Mouse (Mus musculus) heart, embryonic 14.5 days (tissue): ENCODE data around the gene Zmym4. TPM values are rescaled to one million over a fixed set of nuclear protein-coding genes. Genes with fewer than 3 reads are reported as not detected.
"Not testable (repeated sequence)": the region's sequence is repeated elsewhere in the genome, so short reads cannot be mapped to it uniquely, and the experiment has no call there.

Source experiments
- ATAC-seq: fragments of 200-750 bp; cut with Nextera tagmentation; 2 replicates; pipeline ENCODE4 v1.8.0; 2017; ENCODE audit warnings: low read depth, moderate TSS enrichment; ENCODE audit not compliant: insufficient number of reproducible peaks, insufficient read depth, low FRiP score
- H3K27ac ChIP-seq, 2 experiments: fragments of 200-500 bp in 1 of 2; fragments of 300-500 bp in 1 of 2; sonication (generic) in 1 of 2; replicated peaks in 1 of 2; 2 replicates each; pipeline ENCODE4 v1.5.1; 2012 to 2014; ENCODE audit warnings: low read depth in 2 of 2, low read length in 2 of 2, control low read depth in 1 of 2, mild to moderate bottlenecking in 1 of 2, mixed read lengths in 1 of 2; ENCODE audit not compliant: control insufficient read depth in 1 of 2, insufficient read depth in 1 of 2
- H3K27me3 ChIP-seq: fragments of 300-500 bp; sonication (generic); 2 replicates; pipeline ENCODE4 v1.6.1; 2014; ENCODE audit warnings: mild to moderate bottlenecking, low read length, control low read depth; ENCODE audit not compliant: control insufficient read depth, insufficient read depth
- H3K36me3 ChIP-seq: fragments of 300-500 bp; sonication (generic); 2 replicates; pipeline ENCODE4 v1.6.1; 2014; ENCODE audit warnings: mild to moderate bottlenecking, control low read depth, low read length, mixed read lengths; ENCODE audit not compliant: control insufficient read depth, insufficient read depth
- H3K4me1 ChIP-seq, 2 experiments: fragments of 200-500 bp in 1 of 2; fragments of 300-500 bp in 1 of 2; sonication (generic) in 1 of 2; 2 replicates each; pipeline ENCODE4 v1.6.1; 2012 to 2014; ENCODE audit warnings: low read length in 2 of 2, control low read depth in 1 of 2, mixed read lengths in 1 of 2; ENCODE audit not compliant: control insufficient read depth in 2 of 2, insufficient read depth in 2 of 2
- H3K4me2 ChIP-seq: fragments of 300-500 bp; sonication (generic); 2 replicates; pipeline ENCODE4 v1.6.1; 2014; ENCODE audit warnings: mild to moderate bottlenecking, low read length
- H3K4me3 ChIP-seq, 2 experiments: fragments of 200-500 bp in 1 of 2; fragments of 300-500 bp in 1 of 2; sonication (generic) in 1 of 2; 2 replicates each; pipeline ENCODE4 v1.5.1; 2012 to 2014; ENCODE audit warnings: low read length in 2 of 2, mild to moderate bottlenecking in 2 of 2, control low read depth in 1 of 2, low read depth in 1 of 2, moderate library complexity in 1 of 2; ENCODE audit not compliant: control insufficient read depth in 1 of 2, insufficient read depth in 1 of 2
- H3K9ac ChIP-seq: fragments of 300-500 bp; sonication (generic); 2 replicates; pipeline ENCODE4 v1.6.1; 2014; ENCODE audit warnings: mild to moderate bottlenecking, low read length
- H3K9me3 ChIP-seq: fragments of 300-500 bp; sonication (generic); 2 replicates; pipeline ENCODE4 v1.6.1; 2016; ENCODE audit warnings: low read length, control low read depth; ENCODE audit not compliant: control insufficient read depth
- whole genome bisulfite sequencing: fragments of 180-500 bp; shearing (Covaris S2); extraction: QIAGEN DNeasy Blood & Tissue Kit; methylation state at CpG from one replicate; pipeline ENCODE4 v1.1.7; 2014; 5-methylcytosine and 5-hydroxymethylcytosine counted together
- polyA plus RNA-seq: library from polyadenylated mRNA; unstranded; fragments of >200 nt; fragmentation: Nextera tagmentation; extraction: Ambion mirVana; gene quantifications from 2 replicates; pipeline ENCODE4 v1.2.1, GENCODE M21; 2014

Zmym4 gene
- polyA plus RNA-seq, result 15.9 and 17.8 TPM in 2 replicates

DNA sequence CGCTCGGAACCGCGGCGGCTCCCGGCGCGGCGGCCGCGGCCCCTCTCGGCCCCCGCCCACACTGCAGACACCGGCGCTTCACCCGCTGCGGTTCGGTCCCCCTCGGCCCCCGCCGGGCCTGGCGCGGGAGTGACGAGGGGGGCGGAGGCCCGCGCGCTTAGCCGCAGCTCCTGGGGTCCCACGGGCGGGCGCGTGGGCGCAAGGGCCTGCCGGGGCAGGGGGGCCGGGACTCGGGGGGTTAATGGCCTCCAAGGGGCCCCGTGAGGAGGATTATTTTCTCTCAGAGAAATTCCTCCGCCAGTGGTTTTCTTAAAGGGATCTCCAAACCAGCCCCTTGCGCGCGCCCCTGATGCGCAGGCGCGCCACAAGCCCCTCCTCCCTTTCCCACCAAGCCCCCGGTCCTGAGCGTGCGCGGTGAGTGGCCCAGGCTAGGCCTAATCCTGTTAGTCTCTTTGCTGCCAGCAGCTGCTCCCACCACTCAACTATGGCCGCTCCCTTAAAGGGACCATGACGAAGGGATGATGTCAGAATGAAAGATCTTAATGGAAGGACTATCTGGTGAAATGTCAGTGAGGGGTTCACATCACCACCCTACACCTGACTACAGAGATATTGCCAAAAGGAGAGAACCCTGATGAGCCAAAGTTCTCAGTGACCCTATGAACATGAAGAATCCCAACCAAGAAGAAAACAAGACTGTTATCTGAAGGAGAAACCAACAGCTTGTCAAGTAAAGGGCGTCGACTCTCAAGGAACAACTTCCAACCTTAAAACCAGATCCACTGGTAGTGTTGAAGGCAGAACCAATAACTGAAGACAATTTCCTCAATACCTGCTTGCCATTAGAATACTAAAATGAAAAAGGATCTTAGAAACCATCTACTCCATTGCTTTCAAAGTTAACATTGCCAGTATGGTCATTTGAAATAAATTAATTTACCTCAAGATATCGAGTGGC lies at the start of gene Zmym4:
Zmym4 (minus strand) TSS at position 272 of the 958 bp plus-strand sequence.
- H3K4me3 ChIP-seq, result peak within 1 kb of the TSS; percentile 93 to 98
- no peaks in the 10 kb centered on the region for H3K36me3 ChIP-seq
- 0 out of 4 replicates have a peak, but pooled peaks cover 0 to 6% of the 10 kb centered on the region in 2 experiments for H3K4me1 ChIP-seq
- peak within 1 kb of the TSS; percentile 64 to 94 for H3K27ac ChIP-seq
- ATAC-seq, result peak; percentile 96
- 7% methylated on average over 42 of the region's 54 CpGs for WGBS
- H3K9me3 ChIP-seq, result no peaks in the 10 kb centered on the region
- H3K4me2 ChIP-seq, result peak within 1 kb of the TSS; percentile 84
- H3K9ac ChIP-seq, result peak within 1 kb of the TSS; percentile 98
- no peaks in the 10 kb centered on the region for H3K27me3 ChIP-seq

DNA sequence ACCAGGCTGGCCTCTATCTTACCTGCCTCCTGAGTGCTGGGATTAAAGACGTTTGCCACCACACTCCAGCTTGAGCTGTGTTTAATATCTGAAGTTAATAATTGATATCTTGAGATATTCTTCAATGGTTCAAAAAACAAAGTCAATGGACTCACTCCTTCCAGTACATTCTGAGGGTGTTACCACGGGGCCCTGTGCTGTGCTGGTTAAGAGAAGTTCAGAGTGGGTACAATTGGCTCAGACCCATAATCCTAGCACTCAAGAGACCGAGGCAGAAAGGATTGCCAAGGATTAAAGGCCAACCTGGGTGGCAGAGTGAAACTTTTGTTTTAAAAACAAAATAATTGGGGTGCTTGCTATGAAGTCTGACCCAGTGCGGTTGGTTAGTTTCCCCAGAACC lies 48.4 kb upstream of the Zmym4 start:
- WGBS, result 75% methylated on average over 4 of the region's 4 CpGs
- Histone ChIP-seq H3K27ac (no peak overlapping the region), H3K4me3 (no peak overlapping the region), H3K9ac (no peak overlapping the region), H3K36me3 (no peaks in the 10 kb centered on the region), H3K9me3 (no peaks in the 10 kb centered on the region), H3K4me2 (no peak overlapping the region), H3K4me1 (0 out of 4 replicates have a peak, but pooled peaks cover 0 to 3% of the 10 kb centered on the region in 2 experiments), H3K27me3 (no peaks in the 10 kb centered on the region)
- ATAC-seq, result no peak

DNA sequence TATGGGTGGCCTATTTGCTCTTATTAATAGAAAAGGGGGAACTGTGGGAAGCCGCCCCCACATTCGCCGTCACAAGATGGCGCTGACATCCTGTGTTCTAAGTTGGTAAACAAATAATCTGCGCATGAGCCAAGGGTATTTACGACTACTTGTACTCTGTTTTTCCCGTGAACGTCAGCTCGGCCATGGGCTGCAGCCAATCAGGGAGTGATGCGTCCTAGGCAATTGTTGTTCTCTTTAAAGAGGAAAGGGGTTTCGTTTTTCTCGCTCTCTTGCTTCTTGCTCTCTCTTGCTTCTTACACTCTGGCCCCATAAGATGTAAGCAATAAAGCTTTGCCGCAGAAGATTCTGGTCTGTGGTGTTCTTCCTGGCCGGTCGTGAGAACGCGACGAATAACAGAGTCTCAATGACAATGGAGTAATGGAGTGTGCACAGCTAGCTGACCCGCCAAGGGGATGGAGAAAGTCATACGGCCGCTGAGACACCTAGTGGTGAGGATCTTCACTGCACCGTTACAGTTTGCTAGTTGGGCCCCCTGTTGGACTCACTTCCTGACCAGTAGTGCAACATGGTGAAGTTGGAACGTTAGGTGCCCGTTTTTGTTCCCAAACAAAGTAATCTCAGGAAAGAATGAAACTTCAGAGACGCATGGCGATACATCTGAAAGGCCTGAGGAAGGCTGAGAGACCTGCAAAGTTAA lies 47.5 kb upstream of the Zmym4 start:
- H3K27me3 ChIP-seq, H3K4me1 ChIP-seq, H3K36me3 ChIP-seq, H3K9me3 ChIP-seq: not testable (repeated sequence)
- peak; percentile 71; the same call in 1 of the 2 replicates for ATAC-seq
- Histone ChIP-seq H3K4me3 (peak overlapping the region; percentile 23 to 40), H3K9ac (peak overlapping the region; percentile 44; the same call in 1 of the 2 replicates), H3K27ac (peak overlapping the region in 1 of 2 experiments; percentile 62; a peak in 2 of 4 replicates), H3K4me2 (peak overlapping the region; percentile 41)
- WGBS, result 16% methylated on average over 14 of the region's 26 CpGs

DNA sequence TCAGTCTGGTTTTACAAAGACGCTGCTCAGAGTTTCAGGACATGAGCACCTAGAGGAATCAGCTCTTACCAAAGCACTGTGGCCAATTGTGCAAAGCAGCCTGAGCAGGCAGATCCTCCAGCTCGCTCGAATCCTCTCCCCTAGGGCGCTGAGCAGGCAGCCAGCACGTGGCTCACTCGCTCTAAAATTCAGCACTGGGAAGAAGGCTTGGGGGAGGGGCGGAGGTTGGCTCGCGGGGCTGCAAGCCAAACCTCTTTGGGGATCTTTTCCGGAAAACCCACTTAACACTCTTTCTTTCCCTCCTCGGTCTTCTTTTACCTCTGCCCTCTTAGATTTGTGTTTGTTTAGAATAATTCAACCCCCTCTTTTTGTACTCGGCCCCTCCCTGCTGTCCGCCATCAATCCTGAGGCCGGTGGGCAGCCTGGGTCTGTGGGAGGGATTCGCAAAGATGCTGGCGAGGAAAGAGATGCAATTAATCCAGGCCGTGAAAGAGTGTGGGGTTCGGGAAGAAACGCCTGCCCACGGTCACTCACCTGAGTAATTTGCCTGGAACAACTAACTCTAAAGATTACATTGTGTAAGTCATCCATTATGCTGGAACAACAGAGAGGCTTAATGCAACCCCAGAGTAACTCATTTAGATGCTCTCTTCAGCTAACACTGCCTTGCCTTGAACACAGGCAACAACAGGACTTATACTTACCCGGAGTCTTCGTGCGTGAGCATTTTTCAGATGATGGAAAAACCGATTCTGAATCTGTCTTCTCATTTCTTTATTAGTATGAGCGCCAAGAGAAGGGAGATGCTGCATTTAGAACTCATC lies 37.4 kb upstream of the Zmym4 start:
- peak overlapping the region; percentile 65 for H3K4me2 ChIP-seq
- H3K4me3 ChIP-seq, result peak overlapping the region; percentile 26 to 32
- WGBS, result 19% methylated on average over 25 of the region's 25 CpGs
- no peaks in the 10 kb centered on the region for H3K9me3 ChIP-seq
- no peak for ATAC-seq
- no peaks in the 10 kb centered on the region for H3K36me3 ChIP-seq
- no peak overlapping the region for H3K27ac ChIP-seq
- H3K27me3 ChIP-seq, result no peaks in the 10 kb centered on the region
- peak overlapping the region; percentile 44; the same call in 1 of the 2 replicates for H3K9ac ChIP-seq
- H3K4me1 ChIP-seq, result peaks cover 0 to 7% of the 10 kb centered on the region in 2 experiments; a peak in 1 of 4 replicates

DNA sequence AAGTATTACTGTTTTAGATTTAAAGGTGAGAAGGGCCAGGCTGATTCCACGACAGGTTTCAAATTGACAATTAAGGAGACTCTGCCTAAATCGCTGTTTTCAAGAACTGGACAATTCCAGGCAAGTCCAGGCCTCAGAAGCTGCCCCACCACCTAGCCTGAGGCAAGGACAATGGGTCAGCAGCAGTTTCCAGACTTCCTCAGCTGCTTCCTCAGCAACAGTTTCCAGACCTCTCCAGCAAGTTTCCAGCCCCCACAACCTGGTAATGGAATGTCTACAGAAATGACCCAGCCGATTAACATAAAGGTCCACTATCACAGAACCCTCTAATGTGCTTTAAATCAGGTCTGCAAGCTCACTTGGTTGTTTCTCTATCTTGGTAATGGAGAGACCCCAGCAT lies 36.4 kb upstream of the Zmym4 start:
- H3K4me1 ChIP-seq, result peaks cover 0 to 7% of the 10 kb centered on the region in 2 experiments; a peak in 1 of 4 replicates
- no peaks in the 10 kb centered on the region for H3K9me3 ChIP-seq
- no peak overlapping the region for H3K9ac ChIP-seq
- no peaks in the 10 kb centered on the region for H3K27me3 ChIP-seq
- ATAC-seq, result no peak
- no peak overlapping the region for H3K4me3 ChIP-seq
- H3K36me3 ChIP-seq, result no peaks in the 10 kb centered on the region
- H3K27ac ChIP-seq, result no peak overlapping the region
- WGBS, result 85% methylated on average over 3 of the region's 3 CpGs
- no peak overlapping the region for H3K4me2 ChIP-seq

DNA sequence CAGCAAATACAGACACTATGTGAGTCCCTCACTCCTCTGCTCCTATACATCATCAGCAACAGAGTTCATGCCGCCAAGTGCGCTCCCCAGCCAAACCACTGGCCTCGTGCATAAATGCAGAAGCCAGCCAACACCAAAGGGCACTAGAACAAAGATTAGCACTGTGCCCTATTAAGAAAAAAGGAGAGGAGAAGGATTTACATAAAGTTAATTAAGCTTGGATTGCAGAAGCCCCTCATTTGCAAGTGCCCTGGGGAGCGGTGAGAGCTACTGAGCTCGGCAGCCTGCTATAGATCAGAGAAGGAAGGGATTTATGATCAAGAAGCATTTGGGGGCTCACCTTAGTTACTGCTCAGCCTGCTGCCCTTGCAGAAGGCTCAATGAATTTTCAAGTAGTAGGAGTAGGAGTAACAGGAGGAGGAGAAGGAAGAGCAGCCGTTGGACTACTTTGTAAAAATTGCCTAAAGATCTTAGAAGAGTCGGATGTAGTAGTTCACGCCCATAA lies 32.7 kb upstream of the Zmym4 start:
- WGBS, result 34% methylated on average over 8 of the region's 8 CpGs
- no peaks in the 10 kb centered on the region for H3K27me3 ChIP-seq
- H3K4me2 ChIP-seq, result no peak overlapping the region
- H3K9me3 ChIP-seq, result no peaks in the 10 kb centered on the region
- no peaks in the 10 kb centered on the region for H3K36me3 ChIP-seq
- peaks cover 0 to 7% of the 10 kb centered on the region in 2 experiments; a peak in 1 of 4 replicates for H3K4me1 ChIP-seq
- ATAC-seq, result no peak
- H3K4me3 ChIP-seq, result no peak overlapping the region
- H3K27ac ChIP-seq, result no peak overlapping the region
- no peak overlapping the region for H3K9ac ChIP-seq

DNA sequence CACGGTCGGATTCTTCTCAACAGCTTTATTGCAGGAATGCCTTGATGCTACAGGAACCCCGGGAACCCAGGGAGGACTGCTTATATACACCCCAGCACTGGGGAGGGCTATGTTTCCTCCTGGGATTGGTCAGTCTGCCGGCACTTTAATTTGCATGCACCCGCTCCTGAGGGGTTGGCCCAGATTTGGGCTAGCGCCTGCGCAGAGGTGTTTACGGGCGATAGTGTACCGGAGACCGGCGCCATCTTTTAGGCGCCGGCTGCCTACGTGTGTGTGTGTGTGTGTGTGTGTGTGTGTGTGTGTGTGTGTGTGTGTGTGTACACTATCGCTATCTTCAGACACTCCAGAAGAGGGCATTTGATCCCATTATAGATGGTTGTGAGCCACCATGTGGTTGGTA lies 31.4 kb upstream of the Zmym4 start:
- H3K4me1 ChIP-seq, H3K27me3 ChIP-seq, H3K36me3 ChIP-seq, H3K9ac ChIP-seq, H3K27ac ChIP-seq, H3K4me2 ChIP-seq, H3K9me3 ChIP-seq, H3K4me3 ChIP-seq, ATAC-seq: not testable (repeated sequence)
- 91% methylated on average over 16 of the region's 16 CpGs for WGBS
